Mouse (Mus musculus) bone marrow macrophage, adult 2 months (primary cell): ENCODE measurements at regions not wholly inside any gene's neighbourhood (a gene's known extent, or its start where the extent isn't known, plus 50 kb on each side); places are given as distances from the start of the nearest gene placed in this dataset.

ENCODE experiments used
- H3K27ac ChIP-seq: 2 replicates; pipeline ENCODE4 v1.5.1; 2012; ENCODE audit warnings: low read depth, low read length; ENCODE audit not compliant: insufficient read depth
- H3K4me1 ChIP-seq: 2 replicates; pipeline ENCODE4 v1.6.1; 2012; ENCODE audit warnings: low read length; ENCODE audit not compliant: control insufficient read depth, insufficient read depth
- H3K4me3 ChIP-seq: 2 replicates; pipeline ENCODE4 v1.5.1; 2012; ENCODE audit warnings: mild to moderate bottlenecking, low read length, moderate library complexity; ENCODE audit not compliant: insufficient read depth
- CTCF ChIP-seq: IDR thresholded peaks from 2 replicates; pipeline ENCODE4 v1.5.1; 2012; ENCODE audit warnings: low read depth, mild to moderate bottlenecking, low read length, moderate library complexity
- POLR2A ChIP-seq: IDR thresholded peaks from 2 replicates; pipeline ENCODE4 v1.6.1; 2012; ENCODE audit warnings: mild to moderate bottlenecking, low read depth, low read length, borderline replicate concordance

- no peak overlapping the region for H3K4me3 ChIP-seq
- H3K4me1 ChIP-seq = no peaks in the 10 kb centered on the region
- TF ChIP-seq POLR2A = no peak
- TF ChIP-seq CTCF = no peak
- H3K27ac ChIP-seq = no peak overlapping the region
Observed at GRCm38 (mm10) chr3:81735463-81735862, 196.9 kb upstream of the Ctso start.

DNA sequence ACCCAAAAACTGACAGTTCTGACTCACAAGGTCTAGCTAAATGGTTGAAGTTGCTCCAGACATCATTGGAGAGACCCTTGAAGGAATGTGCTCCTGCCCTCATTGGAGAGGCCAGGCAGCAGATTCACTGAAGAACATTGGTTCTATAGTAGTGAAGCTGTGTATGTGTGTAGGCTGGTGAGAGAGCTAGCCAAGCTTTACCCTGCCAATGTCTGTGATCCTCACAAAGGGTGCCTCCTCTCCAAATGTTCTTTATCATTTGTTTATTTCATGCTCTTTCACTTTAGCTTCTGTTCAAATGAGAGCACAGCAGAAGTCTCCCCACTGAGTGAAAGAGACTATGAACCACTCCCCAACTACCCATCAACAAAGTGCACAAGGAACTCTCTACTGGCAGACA, 195.6 kb upstream of the Ctso start:
- TF ChIP-seq POLR2A (no peak), CTCF (no peak)
- H3K27ac ChIP-seq = no peak overlapping the region
- no peak overlapping the region for H3K4me3 ChIP-seq
- H3K4me1 ChIP-seq = no peaks in the 10 kb centered on the region

DNA sequence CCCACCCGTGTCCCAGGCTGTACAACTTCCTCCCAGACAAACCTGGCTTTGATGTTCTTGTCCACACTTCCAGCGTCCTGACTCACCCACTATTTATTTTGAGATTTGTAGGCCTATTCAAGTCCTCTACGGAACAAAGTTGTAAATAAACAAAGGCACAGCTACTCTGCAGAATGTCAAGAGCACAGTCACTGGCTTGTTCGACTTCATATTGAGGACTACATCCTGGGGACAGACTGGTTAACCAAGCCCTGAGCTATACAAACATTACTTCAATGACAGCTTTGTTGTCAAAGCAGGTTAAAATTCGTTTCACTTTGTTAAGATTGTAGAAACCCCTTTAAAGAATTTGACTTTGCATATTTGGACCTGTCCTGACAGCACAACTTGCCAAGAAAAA, 190.3 kb upstream of the Ctso start:
- H3K4me3 ChIP-seq = no peak overlapping the region
- H3K27ac ChIP-seq = no peak overlapping the region
- no peaks in the 10 kb centered on the region for H3K4me1 ChIP-seq
- TF ChIP-seq POLR2A = no peak
- no peak for TF ChIP-seq CTCF

DNA sequence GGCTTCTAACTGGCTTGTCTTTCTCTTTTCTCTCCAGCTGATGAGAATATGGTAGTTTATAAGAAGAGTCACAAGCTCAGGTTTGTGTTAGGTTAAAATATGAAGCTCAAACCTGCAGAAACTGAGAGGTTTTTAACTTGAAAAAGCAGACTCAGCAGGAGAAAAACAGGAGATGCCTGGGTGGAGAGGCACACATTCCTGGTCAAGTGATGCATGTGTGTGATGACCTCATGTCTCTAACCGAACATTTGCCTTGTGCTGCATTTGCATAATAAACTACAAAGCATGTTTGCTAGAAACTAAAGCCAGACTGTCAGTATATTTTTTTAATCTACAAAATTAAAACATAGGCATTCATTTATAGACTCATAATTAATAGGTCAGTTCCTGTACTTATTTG, 182.2 kb upstream of the Ctso start:
- Histone ChIP-seq H3K4me1 (no peaks in the 10 kb centered on the region), H3K4me3 (no peak overlapping the region), H3K27ac (no peak overlapping the region)
- TF ChIP-seq POLR2A (no peak), CTCF (no peak)

- H3K4me1 ChIP-seq = no peaks in the 10 kb centered on the region
- H3K4me3 ChIP-seq = no peak overlapping the region
- H3K27ac ChIP-seq = no peak overlapping the region
- TF ChIP-seq POLR2A (no peak), CTCF (no peak)
Observed at GRCm38 (mm10) chr3:81752955-81753354, 179.4 kb upstream of the Ctso start.

DNA sequence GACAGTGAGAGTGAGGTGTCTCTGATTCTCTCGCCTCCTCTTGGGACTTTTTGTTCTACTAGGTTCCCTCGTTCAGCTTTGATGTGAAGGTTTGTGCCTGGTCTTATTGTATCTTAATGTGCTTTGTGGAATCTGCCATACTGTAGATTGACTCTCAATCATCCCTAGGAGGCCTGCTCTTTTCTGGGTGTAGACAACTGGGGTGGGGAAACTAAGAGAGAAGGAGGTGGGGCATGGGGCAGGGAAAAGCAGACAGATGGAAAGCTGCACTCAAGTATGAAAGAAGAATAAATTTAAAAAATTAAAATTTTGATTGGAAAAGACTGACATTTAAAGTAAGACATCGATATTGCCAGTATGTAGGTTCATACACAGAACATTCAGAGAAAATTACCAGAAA, 172.0 kb upstream of the Ctso start:
- no peaks in the 10 kb centered on the region for H3K4me1 ChIP-seq
- H3K4me3 ChIP-seq = no peak overlapping the region
- no peak overlapping the region for H3K27ac ChIP-seq
- TF ChIP-seq POLR2A (no peak), CTCF (no peak)

GRCm38 (mm10) chr3:81760914-81761313, 171.5 kb upstream of the Ctso start:
- H3K4me3 ChIP-seq = no peak overlapping the region
- no peaks in the 10 kb centered on the region for H3K4me1 ChIP-seq
- TF ChIP-seq CTCF = no peak
- TF ChIP-seq POLR2A = no peak
- no peak overlapping the region for H3K27ac ChIP-seq

DNA sequence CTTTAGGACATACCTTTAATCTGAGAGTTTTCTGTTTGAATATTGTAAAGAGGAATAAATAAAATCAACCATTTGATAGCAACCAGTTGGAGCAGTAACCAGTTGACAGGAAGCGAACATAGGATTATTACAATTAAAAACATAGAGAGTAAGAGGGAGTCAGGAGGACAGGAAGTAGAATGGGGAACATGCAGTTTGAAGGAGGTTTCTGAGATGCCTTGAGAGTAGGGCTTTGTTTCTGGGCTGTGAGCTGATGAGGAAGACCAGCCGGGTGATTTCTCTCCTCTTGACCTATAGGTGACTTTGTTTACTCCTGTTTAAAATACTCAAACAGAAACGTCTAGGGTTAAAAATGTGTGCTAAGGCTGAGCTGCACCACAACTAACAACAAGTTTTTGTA, 160.6 kb upstream of the Ctso start:
- Histone ChIP-seq H3K27ac (no peak overlapping the region), H3K4me1 (no peaks in the 10 kb centered on the region), H3K4me3 (no peak overlapping the region)
- TF ChIP-seq CTCF (no peak), POLR2A (no peak)

GRCm38 (mm10) chr3:81773012-81773411, 159.4 kb upstream of the Ctso start:
- TF ChIP-seq CTCF = no peak
- no peak for TF ChIP-seq POLR2A
- H3K4me3 ChIP-seq = no peak overlapping the region
- no peaks in the 10 kb centered on the region for H3K4me1 ChIP-seq
- no peak overlapping the region for H3K27ac ChIP-seq

- H3K27ac ChIP-seq = no peak overlapping the region
- H3K4me3 ChIP-seq = no peak overlapping the region
- no peak for TF ChIP-seq POLR2A
- 0 out of 2 replicates have a peak, but pooled peaks cover 2% of the 10 kb centered on the region for H3K4me1 ChIP-seq
Observed at GRCm38 (mm10) chr3:81782081-81782480, 150.3 kb upstream of the Ctso start.

- Histone ChIP-seq H3K27ac (peak overlapping the region; percentile 32), H3K4me3 (peak overlapping the region; percentile 44), H3K4me1 (0 out of 2 replicates have a peak, but pooled peaks cover 2% of the 10 kb centered on the region)
- TF ChIP-seq CTCF (peak; percentile 35; the same call in 1 of the 2 replicates), POLR2A (no peak)
Observed at GRCm38 (mm10) chr3:81782921-81783541, 149.4 kb upstream of the Ctso start.
